Mouse (Mus musculus): ENCODE results near the gene Mettl18.
"Not testable (repeated sequence)": the region's sequence is repeated elsewhere in the genome, so short reads cannot be mapped to it uniquely, and the experiment has no call there.

Gene Mettl18

DNA sequence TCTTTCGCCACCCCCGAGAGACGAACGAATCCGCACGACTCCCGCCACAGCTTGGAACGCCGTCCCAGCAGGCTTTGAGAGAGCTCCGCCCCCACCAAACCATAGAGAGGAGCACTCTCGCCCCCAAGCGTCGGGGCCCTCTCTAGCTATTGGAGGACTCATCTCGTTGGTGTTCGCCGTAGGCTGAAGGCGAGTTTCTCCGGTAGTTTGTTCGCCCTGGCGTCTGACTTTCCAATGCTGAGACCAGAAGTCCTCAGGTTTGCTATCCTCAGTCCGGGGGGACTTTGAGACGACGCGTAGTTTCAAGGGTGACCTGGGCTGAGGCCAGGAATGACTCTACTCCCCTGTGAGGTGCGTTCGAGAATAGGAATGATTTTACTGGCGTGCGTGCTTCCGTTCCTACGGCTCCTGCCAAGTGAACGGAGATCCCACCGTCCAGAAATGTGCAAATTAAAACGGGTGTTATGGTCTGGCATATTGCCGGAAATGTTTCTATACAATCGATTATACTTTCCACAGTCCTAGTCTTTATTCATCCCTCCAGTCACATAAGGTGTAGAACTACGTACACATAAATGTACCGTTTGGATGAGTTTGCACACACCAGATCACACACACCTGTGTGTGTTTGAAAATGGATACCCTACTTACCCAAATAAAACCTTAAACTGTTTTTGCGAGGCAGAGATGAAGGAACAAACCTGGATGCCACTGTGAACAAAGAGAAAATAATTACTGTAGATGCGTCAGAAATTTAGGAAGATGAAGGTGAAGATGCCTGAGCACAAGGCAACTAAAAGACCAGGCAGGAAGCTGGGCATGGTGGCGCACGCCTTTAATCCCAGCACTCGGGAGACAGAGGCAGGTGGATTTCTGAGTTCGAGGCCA is at the start of gene Mettl18, which contains the start of gene BC055324:
TSS of gene Mettl18 (plus strand) at position 169 of the 888 bp plus-strand sequence.
TSS of gene BC055324 (minus strand) at position 76 of the 888 bp plus-strand sequence.
- peak; percentile 89 for DNase-seq (ENCODE audit: low spot score)

DNA sequence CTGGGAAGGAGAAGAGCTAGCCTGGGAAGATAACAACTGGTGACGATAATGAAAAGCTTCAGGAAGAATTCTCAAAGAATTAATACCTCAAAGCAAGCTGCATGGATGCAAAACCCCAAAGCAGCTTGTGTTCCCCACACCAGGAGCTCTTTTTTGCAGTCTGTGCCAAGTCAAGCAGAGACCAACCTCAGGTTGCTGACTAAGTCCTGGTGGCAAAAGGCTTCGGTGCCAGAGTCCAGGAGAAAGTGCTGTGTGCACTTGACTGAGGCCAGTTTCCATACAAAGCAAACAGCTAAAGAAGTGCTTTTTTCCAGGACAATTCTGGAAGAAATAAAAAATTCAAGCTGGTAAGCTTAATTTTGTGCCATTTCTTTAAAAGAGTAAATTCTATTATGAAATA is 41.3 kb upstream of the Mettl18 start:
- DNase-seq (ENCODE audit: low spot score), result no peak

DNA sequence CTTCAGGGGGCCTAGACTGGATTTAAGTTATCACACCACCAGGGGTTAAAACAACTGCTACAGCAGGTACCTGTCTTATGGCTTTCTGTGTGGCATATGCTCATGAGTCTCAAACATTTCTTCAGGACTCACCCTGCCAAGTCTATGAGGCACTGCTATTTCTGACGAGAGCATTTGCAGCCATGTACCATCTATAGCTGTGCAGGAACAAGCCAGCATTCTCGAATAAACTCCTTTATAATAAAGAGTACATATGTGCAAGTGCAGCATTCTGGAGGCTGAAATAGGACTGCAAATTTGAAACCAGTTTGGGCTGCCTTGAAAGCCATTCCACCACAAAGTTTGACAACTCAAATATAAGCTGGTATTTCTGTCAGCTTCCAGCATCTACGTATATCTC is 36.7 kb upstream of the Mettl18 start:
- no peak for DNase-seq (ENCODE audit: low spot score)

DNA sequence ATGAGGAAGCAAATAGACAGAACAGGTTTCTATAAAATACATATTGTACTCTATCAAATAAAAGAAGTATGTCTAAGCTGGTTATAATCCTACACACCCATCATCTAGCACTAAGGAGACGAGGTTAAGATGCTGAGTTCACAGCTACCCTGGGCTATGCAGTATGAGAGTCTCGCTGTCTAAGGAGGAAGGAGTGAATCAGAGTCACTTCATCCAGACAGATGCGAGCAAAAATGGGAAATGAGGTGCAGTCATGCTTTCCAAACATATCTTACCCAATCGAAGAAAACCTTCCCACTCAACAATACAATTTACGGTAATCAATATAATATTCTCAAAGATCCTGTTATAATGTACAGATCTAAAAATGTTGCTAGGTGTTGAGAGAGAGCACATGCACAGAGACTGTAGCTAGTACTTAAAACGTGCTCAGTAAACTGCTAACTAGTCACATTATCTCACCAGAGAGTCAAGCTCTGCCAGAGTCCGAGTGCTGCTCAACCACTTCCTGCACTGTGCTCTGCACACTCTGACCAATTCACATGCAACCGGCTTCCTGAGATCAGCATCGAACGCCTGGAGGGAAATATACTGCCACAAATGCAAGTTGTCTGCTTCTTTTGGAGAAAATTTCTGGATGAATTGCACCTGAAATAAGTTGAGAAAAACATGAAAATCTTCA is 30.5 kb upstream of the Mettl18 start:
- DNase-seq (ENCODE audit: low spot score), result no peak

GRCm38 (mm10) chr1:163974471-163974870 is 20.2 kb upstream of the Mettl18 start:
- DNase-seq (ENCODE audit: low spot score), result no peak

DNA sequence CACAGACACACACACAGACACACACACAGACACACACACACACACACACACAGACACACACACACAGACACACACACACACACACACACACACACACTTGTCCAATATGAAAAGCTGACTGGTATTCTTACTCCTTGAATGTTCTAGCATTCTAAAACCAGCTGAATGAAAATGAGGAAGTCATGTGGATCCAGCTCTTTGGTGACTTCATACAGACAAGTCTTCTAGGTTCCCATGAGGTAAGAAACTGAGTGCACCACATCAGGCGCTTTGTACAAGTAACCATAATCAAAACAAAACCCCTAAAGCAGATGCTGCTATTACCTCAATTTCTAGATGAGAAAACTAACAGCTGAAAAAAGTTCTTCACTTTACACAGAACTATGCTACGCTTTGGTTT is 19.6 kb upstream of the Mettl18 start:
- DNase-seq (ENCODE audit: low spot score), result no peak

- no peak for DNase-seq (ENCODE audit: low spot score)
These were observed 18.2 kb upstream of the Mettl18 start for GRCm38 (mm10) chr1:163976515-163976914.

DNA sequence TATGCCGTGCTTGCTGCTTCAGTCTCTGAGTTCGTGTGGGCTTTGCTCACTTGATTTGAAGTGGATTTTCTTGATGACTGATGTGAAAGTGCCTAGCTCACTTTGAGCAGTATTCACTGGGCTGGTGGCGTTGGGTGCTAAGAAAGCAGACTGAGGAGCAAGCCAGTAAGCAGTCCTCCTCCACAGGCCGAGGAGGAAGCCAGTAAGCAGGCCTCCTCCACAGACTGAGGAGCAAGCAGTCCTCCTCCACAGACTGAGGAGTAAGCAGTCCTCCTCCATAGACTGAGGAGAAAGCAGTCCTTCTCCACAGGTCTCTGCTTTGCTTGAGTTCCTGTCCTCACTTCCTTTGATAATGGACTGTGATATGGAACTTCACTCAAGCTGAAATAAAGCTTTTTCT is 2.3 kb upstream of the Mettl18 start:
- no peak for DNase-seq (ENCODE audit: low spot score)

GRCm38 (mm10) chr1:163994173-163994720 is 442 bp upstream of the Mettl18 start:
- no peak for DNase-seq (ENCODE audit: low spot score)

DNA sequence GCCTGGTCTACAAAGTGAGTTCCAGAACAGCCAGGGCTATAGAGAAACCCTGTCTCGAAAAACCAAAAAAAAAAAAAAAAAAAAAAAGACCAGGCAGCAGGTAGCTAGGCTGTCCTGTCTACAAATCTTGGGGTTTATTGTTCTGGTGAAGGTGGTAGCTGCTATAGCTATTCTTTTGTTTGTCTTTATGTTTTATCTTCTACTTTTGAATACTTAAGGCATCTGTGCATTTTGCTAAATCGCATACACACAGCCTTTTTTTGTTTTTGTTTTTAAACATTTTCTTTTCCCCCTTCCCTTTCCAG is 872 bp downstream of the Mettl18 start:
- DNase-seq (ENCODE audit: low spot score), result no peak

DNA sequence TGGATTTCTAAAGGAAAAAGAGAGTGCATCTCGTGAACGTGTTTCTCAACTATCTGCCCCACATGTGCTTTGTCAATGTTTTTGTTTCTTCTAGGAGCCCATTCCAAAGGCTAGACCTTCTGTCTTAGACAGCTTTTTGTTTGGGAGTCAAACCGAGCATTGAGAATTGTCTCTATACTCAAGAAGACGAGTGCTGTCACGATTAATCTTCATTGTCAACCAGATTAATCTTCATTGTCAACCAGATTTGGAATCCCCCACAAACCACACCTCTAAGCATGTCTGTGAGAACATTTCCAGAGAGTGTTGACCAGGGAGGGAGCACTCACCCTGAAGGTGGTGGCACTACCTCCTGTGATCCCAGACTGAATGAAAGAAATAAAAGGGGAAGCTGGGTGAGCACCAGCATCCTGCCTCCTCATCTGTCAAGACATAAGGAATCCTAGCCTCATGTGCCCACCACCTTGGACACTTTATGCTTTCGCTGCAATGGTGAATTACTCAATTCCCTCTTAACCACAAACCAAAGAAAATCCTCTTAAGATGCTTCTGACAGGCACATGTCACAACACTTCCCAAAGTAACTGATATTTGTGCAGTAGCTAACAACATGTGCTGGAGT is 7.3 kb downstream of the Mettl18 start:
- no peak for DNase-seq (ENCODE audit: low spot score)

GRCm38 (mm10) chr1:164004311-164004710 is 9.6 kb downstream of the Mettl18 start:
- no peak for DNase-seq (ENCODE audit: low spot score)

- peak; percentile 64 for DNase-seq (ENCODE audit: low spot score)
These were observed 14.5 kb downstream of the Mettl18 start for GRCm38 (mm10) chr1:164009235-164009634.

DNA sequence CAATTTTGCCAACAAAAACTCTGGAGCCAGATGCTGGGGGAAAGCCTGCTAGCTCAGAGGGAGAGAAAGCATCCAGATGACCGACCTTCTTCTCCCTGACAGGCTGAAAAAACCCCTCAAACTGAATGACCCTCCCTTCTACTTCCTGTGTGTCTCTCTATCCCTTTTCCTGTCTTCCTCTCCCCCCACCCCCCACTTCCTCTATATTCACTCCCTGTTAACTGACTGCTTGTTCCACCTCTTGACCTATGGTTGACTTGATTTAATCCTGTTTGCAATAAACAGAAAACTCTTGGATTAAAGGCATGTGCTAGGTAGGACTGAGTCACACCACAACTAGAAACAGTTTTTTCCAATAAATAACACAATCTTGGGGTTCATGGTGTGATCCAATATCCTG is 19.9 kb downstream of the Mettl18 start:
- no peak for DNase-seq (ENCODE audit: low spot score)

DNA sequence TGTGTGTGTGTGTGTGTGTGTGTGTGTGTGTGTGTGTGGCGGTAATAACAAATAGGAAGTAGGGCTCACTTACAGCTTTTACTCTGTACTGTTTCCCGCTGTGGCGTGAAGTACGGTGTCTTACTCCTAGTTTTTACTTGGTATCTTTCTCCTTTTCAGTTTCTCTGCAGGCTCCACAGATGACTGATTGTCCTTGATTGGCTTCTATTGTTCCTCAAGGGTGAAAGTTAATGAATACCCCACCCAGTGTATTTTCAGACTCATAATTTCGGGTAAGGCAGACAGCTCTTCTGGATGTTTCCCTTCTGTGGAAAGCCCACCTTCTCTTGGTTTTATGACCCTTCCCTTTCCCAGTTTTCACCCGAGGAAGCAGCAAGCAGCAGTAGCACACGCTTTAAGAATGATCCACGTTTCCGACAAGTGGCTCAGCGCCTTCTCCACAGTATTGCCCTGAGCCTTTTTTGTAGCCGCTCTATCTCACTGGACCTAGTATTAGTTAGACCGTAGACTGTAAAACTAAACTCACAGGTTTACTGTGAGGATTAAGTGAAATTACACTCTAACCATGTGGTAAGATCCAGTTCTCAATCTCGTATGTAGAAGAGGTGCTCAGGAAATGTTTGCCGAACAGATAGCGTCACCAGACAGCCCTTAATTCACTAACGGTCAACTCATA is 23.7 kb downstream of the Mettl18 start:
- DNase-seq (ENCODE audit: low spot score), result no peak

- DNase-seq (ENCODE audit: low spot score), result no peak
These were observed 25.1 kb downstream of the Mettl18 start for GRCm38 (mm10) chr1:164019789-164020188.

DNA sequence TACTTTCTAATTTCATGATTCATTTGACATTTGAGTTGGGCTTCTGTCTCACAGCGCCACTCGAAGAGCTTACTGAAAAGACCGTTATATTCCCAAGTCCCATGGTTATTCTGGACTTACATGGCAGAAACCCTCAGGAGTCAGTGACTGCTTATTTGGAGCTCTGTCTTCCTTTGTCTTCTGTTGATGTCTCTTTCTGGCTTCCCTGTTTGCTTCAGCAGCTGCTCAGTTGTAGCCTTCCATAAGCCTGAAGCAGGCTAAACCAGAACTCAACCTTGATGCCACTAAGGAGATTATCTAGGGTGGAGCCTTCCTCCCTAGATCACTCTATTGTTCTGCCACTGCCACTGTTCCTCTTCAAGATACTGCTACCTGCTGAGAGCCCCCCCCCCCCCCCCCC is 26.1 kb downstream of the Mettl18 start:
- DNase-seq (ENCODE audit: low spot score), result not testable (repeated sequence)

- DNase-seq (ENCODE audit: low spot score), result not testable (repeated sequence)
These were observed 27.4 kb downstream of the Mettl18 start for GRCm38 (mm10) chr1:164022106-164022505.

- no peak for DNase-seq (ENCODE audit: low spot score)
These were observed 31.0 kb downstream of the Mettl18 start for GRCm38 (mm10) chr1:164025685-164026084.

DNA sequence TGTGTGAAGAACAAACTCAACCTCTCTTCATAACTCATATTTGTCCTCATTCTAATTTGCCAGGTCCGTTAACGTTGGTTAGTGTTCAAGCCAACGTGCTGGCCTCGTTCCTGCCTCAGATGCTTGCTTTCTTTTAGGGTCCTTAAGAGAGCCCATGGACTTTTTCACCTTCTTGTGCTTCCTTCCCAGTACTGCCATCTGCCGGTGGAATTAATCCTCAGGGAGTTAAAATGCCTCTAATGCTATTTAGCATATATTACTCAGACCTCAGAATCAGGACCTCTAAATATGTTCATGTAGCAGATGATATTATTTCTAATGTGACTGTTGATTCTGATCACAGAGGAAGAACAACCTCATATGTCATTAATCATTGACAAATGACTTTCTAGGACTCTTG is 32.7 kb downstream of the Mettl18 start:
- DNase-seq (ENCODE audit: low spot score), result peak; percentile 18

GRCm38 (mm10) chr1:164040385-164041135 is 45.9 kb downstream of the Mettl18 start:
- DNase-seq (ENCODE audit: low spot score), result no peak

Data from T-cell, adult 2 months (primary cell).